Mouse (Mus musculus) megakaryocyte, embryonic 14.5 days (primary cell): ENCODE data around the gene 6430571L13Rik. TPM values are rescaled to one million over a fixed set of nuclear protein-coding genes. Genes with fewer than 3 reads are reported as not detected.
A peak's percentile ranks its signal among the peaks of the same experiment; 100 is the strongest.

ENCODE experiments used
- H3K27me3 ChIP-seq: replicated peaks from 2 replicates; pipeline ENCODE3; 2012; ENCODE audit warnings: inconsistent platforms
- H3K36me3 ChIP-seq: replicated peaks from 2 replicates; pipeline ENCODE3; 2012; ENCODE audit warnings: low read length, inconsistent platforms, mixed read lengths
- H3K4me1 ChIP-seq: 2 replicates; pipeline ENCODE4 v1.6.1; 2012; ENCODE audit warnings: inconsistent platforms
- H3K4me3 ChIP-seq: replicated peaks from 2 replicates; pipeline ENCODE3; 2012; ENCODE audit warnings: moderate library complexity, mild to moderate bottlenecking, inconsistent platforms
- H3K9me3 ChIP-seq: 2 replicates; pipeline ENCODE4 v1.6.1; 2012; ENCODE audit warnings: inconsistent platforms
- FLI1 ChIP-seq: IDR thresholded peaks from 2 replicates; pipeline ENCODE4 v1.6.1; 2012; ENCODE audit warnings: low read length, inconsistent platforms, mixed read lengths
- GATA1 ChIP-seq: IDR thresholded peaks from 3 replicates; pipeline ENCODE4 v1.6.1; 2012; ENCODE audit warnings: mixed read lengths, low read length, inconsistent platforms, borderline replicate concordance
- polyA plus RNA-seq: library from polyadenylated mRNA; stranded (reverse); fragments of >175 nt; gene quantifications from 2 replicates; pipeline ENCODE4 v1.2.3, GENCODE M21; 2012; ENCODE audit warnings: low replicate concordance; ENCODE audit not compliant: insufficient read depth

6430571L13Rik gene
- polyA plus RNA-seq, 1 experiment: not detected

GRCm38 (mm10) chr9:107324799-107325561, 15.4 kb upstream of the 6430571L13Rik start:
- H3K36me3 ChIP-seq: peaks cover 52% of the 10 kb centered on the region
- no peaks in the 10 kb centered on the region for H3K27me3 ChIP-seq
- TF ChIP-seq FLI1 (no peak), GATA1 (no peak)
- H3K4me3 ChIP-seq: no peak overlapping the region
- no peaks in the 10 kb centered on the region for H3K9me3 ChIP-seq
- peaks cover 72% of the 10 kb centered on the region for H3K4me1 ChIP-seq

DNA sequence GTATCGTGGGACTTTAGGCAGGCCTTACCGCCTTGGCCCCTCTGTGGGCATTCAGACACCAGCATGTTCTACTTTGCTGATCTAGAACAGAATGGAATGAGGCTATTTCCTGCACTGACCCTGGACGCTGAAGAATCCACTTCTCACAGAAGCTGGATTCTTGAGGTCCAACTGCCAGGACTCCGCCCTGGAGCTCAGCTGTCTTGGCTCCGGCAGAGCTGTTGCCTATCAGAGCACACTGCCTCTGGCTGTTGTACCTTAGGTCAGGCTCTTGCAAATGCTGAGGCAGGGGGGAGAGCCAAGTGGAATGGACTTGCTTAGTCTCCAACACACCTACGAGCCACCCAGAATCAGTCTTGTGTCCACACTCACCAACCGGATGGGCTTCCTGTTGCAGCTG, 14.5 kb upstream of the 6430571L13Rik start:
- Histone ChIP-seq H3K36me3 (peaks cover 57% of the 10 kb centered on the region), H3K4me3 (no peak overlapping the region), H3K9me3 (no peaks in the 10 kb centered on the region), H3K27me3 (no peaks in the 10 kb centered on the region), H3K4me1 (peaks cover 73% of the 10 kb centered on the region)
- TF ChIP-seq FLI1 (no peak), GATA1 (no peak)

- Histone ChIP-seq H3K4me1 (peaks cover 76% of the 10 kb centered on the region), H3K36me3 (peaks cover 76% of the 10 kb centered on the region), H3K27me3 (no peaks in the 10 kb centered on the region), H3K9me3 (no peaks in the 10 kb centered on the region), H3K4me3 (peak overlapping the region; percentile 17)
- no peak for TF ChIP-seq GATA1
- TF ChIP-seq FLI1: no peak
Measured at GRCm38 (mm10) chr9:107327879-107328620, 12.4 kb upstream of the 6430571L13Rik start.

DNA sequence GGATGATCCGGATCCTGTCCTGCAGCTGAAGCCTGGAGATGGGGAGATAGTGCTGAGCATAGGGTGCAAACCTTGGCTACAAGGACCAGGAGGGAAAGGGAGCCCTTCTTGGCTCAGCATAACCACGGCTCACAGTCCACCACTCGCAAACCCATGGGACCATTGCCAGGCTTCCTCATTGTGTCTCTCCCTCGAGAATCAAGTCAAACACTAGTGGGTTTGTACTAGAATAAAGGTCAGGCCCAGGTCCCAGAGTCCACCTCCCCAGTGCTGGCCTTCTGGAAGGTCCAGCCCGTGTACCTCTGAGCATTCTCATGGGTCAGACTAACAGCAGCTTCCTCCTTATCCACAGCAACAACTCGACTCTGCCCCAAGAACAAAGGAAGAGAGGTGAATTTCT, 9.6 kb upstream of the 6430571L13Rik start:
- no peak for TF ChIP-seq GATA1
- TF ChIP-seq FLI1: no peak
- Histone ChIP-seq H3K27me3 (no peaks in the 10 kb centered on the region), H3K4me3 (no peak overlapping the region), H3K9me3 (no peaks in the 10 kb centered on the region), H3K36me3 (peaks cover 77% of the 10 kb centered on the region), H3K4me1 (peaks cover 76% of the 10 kb centered on the region)

GRCm38 (mm10) chr9:107333686-107334085, 6.7 kb upstream of the 6430571L13Rik start:
- TF ChIP-seq FLI1 (no peak), GATA1 (no peak)
- Histone ChIP-seq H3K9me3 (no peaks in the 10 kb centered on the region), H3K36me3 (peaks cover 48% of the 10 kb centered on the region), H3K27me3 (no peaks in the 10 kb centered on the region), H3K4me1 (peaks cover 92% of the 10 kb centered on the region), H3K4me3 (peak overlapping the region; percentile 46)

DNA sequence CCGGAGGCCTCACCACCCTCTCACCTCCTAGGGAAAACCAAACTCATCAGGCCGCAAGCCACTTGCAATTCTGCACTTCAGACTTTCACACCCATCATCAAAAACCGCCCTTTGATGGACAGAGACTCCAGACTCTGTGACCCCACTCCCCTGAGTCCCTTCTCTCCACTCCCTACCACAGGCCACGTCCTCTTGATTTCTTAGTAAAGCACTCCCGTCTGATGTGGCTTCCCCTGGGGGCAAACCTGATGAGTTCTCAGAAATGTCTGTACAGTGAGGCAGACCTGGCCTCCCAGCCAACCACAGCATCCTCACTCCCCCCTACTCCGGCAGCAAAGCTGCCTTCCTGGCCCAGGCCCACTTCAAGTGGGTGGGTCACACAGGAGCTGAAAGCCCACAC, 6.0 kb upstream of the 6430571L13Rik start:
- H3K4me3 ChIP-seq: peak overlapping the region; percentile 67
- H3K27me3 ChIP-seq: no peaks in the 10 kb centered on the region
- TF ChIP-seq GATA1 (no peak), FLI1 (no peak)
- no peaks in the 10 kb centered on the region for H3K9me3 ChIP-seq
- peaks cover 41% of the 10 kb centered on the region for H3K36me3 ChIP-seq
- H3K4me1 ChIP-seq: peaks cover 89% of the 10 kb centered on the region

DNA sequence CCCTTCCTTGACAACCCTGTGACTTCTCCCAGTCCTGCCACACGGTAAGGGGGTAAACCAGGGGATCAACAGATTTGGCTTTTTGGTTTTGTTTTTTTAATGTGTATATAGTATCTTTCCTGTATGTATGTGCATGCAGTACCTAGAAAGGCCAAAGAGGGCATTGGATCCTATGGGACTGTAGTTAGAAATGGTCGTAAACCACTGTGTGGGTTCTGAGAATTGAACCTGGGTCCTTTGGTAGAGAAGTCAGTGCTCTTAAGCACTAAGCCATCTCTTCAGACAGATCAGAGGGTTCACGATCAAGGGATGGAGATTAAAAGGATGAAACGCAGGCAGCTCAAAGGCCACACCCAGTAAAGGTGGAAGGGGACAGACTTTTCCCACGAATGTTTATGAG, 5.4 kb upstream of the 6430571L13Rik start:
- Histone ChIP-seq H3K9me3 (no peaks in the 10 kb centered on the region), H3K36me3 (peaks cover 34% of the 10 kb centered on the region), H3K4me3 (no peak overlapping the region), H3K27me3 (no peaks in the 10 kb centered on the region), H3K4me1 (peaks cover 87% of the 10 kb centered on the region)
- TF ChIP-seq FLI1 (no peak), GATA1 (no peak)

GRCm38 (mm10) chr9:107335909-107336308, 4.5 kb upstream of the 6430571L13Rik start:
- no peak for TF ChIP-seq FLI1
- TF ChIP-seq GATA1: no peak
- Histone ChIP-seq H3K27me3 (peaks cover 4% of the 10 kb centered on the region), H3K4me1 (peaks cover 91% of the 10 kb centered on the region), H3K36me3 (peaks cover 29% of the 10 kb centered on the region), H3K9me3 (no peaks in the 10 kb centered on the region), H3K4me3 (no peak overlapping the region)

- Histone ChIP-seq H3K4me1 (peaks cover 91% of the 10 kb centered on the region), H3K36me3 (peaks cover 25% of the 10 kb centered on the region), H3K4me3 (no peak overlapping the region), H3K9me3 (no peaks in the 10 kb centered on the region), H3K27me3 (peaks cover 8% of the 10 kb centered on the region)
- no peak for TF ChIP-seq FLI1
Measured at GRCm38 (mm10) chr9:107336386-107336785, 4.0 kb upstream of the 6430571L13Rik start.

DNA sequence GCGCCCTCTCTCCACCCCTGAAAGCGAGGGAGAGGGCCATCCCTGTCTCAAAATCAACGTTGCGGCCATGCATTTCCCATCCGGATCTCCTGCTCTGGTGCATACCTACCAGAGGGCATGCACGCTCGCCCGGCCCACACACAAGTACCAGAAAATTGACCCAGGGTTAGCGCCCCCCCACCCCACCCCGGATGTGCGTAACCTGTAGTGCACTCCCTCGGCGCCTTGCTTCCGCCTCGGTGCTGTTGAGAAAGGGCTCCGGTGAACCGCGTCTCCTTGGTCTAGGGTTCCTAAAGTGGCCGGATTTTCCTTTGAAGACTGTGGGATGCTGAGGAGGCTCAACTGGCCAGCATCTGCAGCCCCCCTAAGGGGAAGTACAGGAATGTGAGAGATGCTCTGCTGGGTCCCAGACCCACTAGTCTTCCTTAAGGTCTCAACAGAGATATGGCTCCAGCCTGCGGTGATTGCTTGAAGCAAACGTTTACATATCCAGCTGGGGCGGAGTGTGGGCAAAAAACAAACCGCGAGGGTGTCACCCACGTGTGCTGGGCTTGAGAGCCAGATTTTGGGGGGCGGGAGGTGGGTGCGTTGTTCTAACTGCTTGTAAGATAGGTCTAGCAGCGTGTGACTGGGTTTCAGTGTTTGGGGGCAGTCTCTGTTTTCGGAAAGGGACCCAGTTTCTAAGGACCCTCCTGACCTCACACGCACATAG, 2.1 kb upstream of the 6430571L13Rik start, which contains the start of gene Hemk1:
Hemk1 (minus strand) TSS at position 179 of the 712 bp plus-strand sequence.
- Histone ChIP-seq H3K27me3 (peaks cover 20% of the 10 kb centered on the region), H3K9me3 (no peaks in the 10 kb centered on the region), H3K4me1 (peaks cover 72% of the 10 kb centered on the region), H3K4me3 (peak within 1 kb of the TSS; percentile 96), H3K36me3 (peaks cover 5% of the 10 kb centered on the region)
- TF ChIP-seq GATA1 (no peak), FLI1 (no peak)
